Mouse (Mus musculus): ENCODE results near the gene Il1r2.

DNA sequence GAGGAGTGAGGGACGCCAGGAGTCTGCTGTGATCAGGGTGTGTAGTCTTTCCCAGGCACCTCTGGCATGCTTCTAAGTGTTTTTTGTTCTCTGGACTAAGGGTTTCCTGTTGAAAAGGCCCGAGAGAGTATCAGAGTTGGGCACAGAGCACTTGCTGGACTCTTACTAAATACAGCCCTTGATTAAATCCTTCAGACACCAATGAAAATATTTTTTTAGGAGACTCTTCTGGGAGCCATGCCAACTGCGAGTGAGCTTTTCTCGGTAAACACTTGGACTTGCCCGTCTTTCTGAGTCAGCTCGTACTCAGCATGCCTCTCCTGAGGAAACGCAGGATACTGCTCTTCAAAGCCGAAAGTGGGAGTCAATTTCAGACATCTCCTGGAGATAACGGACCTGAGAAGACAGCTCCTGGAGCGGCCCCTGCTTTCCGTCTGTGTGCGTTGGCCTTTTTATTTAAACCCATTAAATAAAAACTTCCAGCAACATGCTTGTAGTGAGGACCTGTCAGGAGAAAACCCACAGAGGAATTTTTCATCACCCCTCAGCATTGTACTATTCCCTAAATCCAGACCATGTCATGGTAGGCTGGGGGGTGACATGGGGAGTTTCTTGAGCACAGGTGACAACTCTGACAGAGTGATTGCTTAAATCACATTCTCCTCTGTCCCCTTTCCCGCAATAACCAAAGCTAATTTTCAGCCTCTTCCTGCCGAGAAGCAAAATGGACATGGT, 66.1 kb downstream of the Il1r2 start:
- TF ChIP-seq POLR2A (IDR thresholded peaks at IDR 0.05; ENCODE audit: borderline replicate concordance, extremely low read depth, low read depth, low read length) (no peak), CTCF (IDR thresholded peaks at IDR 0.05; ENCODE audit: insufficient read depth, low read length) (no peak)
